Mouse (Mus musculus) hindbrain, embryonic 15.5 days (tissue): ENCODE measurements at regions not wholly inside any gene's neighbourhood (a gene's known extent, or its start where the extent isn't known, plus 50 kb on each side); places are given as distances from the start of the nearest gene placed in this dataset.

ENCODE experiments used
- ATAC-seq: fragments of 200-750 bp; cut with Nextera tagmentation; 2 replicates; pipeline ENCODE4 v1.8.0; 2017; ENCODE audit warnings: low read depth, moderate number of reproducible peaks, moderate TSS enrichment; ENCODE audit not compliant: low FRiP score
- H3K27ac ChIP-seq: fragments of 300-500 bp; sonication (generic); replicated peaks from 2 replicates; pipeline ENCODE4 v1.5.1; 2015; ENCODE audit warnings: mild to moderate bottlenecking, inconsistent platforms
- H3K27me3 ChIP-seq: fragments of 300-500 bp; sonication (generic); 2 replicates; pipeline ENCODE4 v1.6.1; 2015; ENCODE audit warnings: control low read depth, inconsistent platforms
- H3K36me3 ChIP-seq: fragments of 300-500 bp; sonication (generic); 2 replicates; pipeline ENCODE4 v1.6.1; 2015; ENCODE audit warnings: control low read depth, inconsistent platforms
- H3K4me1 ChIP-seq: fragments of 300-500 bp; sonication (generic); replicated peaks from 2 replicates; pipeline ENCODE4 v1.6.1; 2015; ENCODE audit warnings: control low read depth, inconsistent platforms
- H3K4me2 ChIP-seq: fragments of 300-500 bp; sonication (generic); 2 replicates; pipeline ENCODE4 v1.6.1; 2015; ENCODE audit warnings: moderate library complexity, mild to moderate bottlenecking, inconsistent platforms
- H3K4me3 ChIP-seq: fragments of 300-500 bp; sonication (generic); 2 replicates; pipeline ENCODE4 v1.5.1; 2015; ENCODE audit warnings: mild to moderate bottlenecking, inconsistent platforms
- H3K9ac ChIP-seq: fragments of 300-500 bp; sonication (generic); 2 replicates; pipeline ENCODE4 v1.6.1; 2015; ENCODE audit warnings: inconsistent platforms
- H3K9me3 ChIP-seq: fragments of 300-500 bp; sonication (generic); 2 replicates; pipeline ENCODE4 v1.6.1; 2016; ENCODE audit warnings: control low read depth, inconsistent platforms
- WGBS: fragments of 180-500 bp; shearing (Covaris S2); methylation state at CpG from one replicate; pipeline ENCODE4 v1.1.7; 2015; 5-methylcytosine and 5-hydroxymethylcytosine counted together

GRCm38 (mm10) chr13:82930010-82930409 is 573.8 kb upstream of the Mef2c start:
- Histone ChIP-seq H3K27ac (no peak overlapping the region), H3K4me1 (no peaks in the 10 kb centered on the region), H3K4me2 (no peak overlapping the region), H3K4me3 (no peak overlapping the region), H3K9me3 (no peaks in the 10 kb centered on the region), H3K9ac (no peak overlapping the region), H3K27me3 (no peaks in the 10 kb centered on the region), H3K36me3 (no peaks in the 10 kb centered on the region)
- no peak for ATAC-seq

GRCm38 (mm10) chr13:82937856-82938255 is 566.0 kb upstream of the Mef2c start:
- Histone ChIP-seq H3K4me3 (no peak overlapping the region), H3K27ac (no peak overlapping the region), H3K4me2 (no peak overlapping the region), H3K9ac (no peak overlapping the region), H3K9me3 (no peaks in the 10 kb centered on the region), H3K36me3 (no peaks in the 10 kb centered on the region), H3K4me1 (no peaks in the 10 kb centered on the region), H3K27me3 (no peaks in the 10 kb centered on the region)
- ATAC-seq, result no peak
- WGBS, result 92% methylated on average over 3 of the region's 3 CpGs

- 60% methylated on average over 11 of the region's 11 CpGs for WGBS
- Histone ChIP-seq H3K9ac (no peak overlapping the region), H3K27me3 (no peaks in the 10 kb centered on the region), H3K36me3 (no peaks in the 10 kb centered on the region), H3K4me3 (no peak overlapping the region), H3K4me1 (no peaks in the 10 kb centered on the region), H3K4me2 (no peak overlapping the region), H3K27ac (no peak overlapping the region), H3K9me3 (no peaks in the 10 kb centered on the region)
- ATAC-seq, result no peak
Measured at GRCm38 (mm10) chr13:82942691-82943341, 561.0 kb upstream of the Mef2c start.

DNA sequence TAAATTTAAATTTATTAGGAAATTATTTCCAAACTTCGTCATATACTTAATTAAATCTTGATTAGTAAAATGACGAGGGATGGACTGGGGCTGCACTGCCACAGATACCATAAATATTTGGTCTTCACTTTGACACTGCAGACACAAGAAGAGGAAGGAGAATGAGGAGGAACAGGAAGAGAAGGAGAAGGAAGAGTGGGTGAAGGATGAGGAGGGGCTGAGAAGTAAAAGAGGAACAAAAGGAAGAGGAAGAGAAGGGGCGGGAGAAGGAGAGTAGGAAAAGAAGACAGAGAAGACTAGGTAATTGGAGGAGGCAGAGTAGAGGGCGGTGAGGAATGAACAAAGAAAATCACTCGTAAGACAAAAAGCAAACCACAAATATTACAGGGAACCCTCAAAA is 556.9 kb upstream of the Mef2c start:
- 93% methylated on average over 5 of the region's 5 CpGs for WGBS
- no peak overlapping the region for H3K27ac ChIP-seq

GRCm38 (mm10) chr13:82949541-82949940 is 554.3 kb upstream of the Mef2c start:
- H3K4me1 ChIP-seq, result no peaks in the 10 kb centered on the region
- no peaks in the 10 kb centered on the region for H3K36me3 ChIP-seq
- H3K4me2 ChIP-seq, result no peak overlapping the region
- H3K27me3 ChIP-seq, result no peaks in the 10 kb centered on the region
- ATAC-seq, result no peak
- H3K4me3 ChIP-seq, result no peak overlapping the region
- no peak overlapping the region for H3K27ac ChIP-seq
- WGBS, result 82% methylated on average over 6 of the region's 6 CpGs
- H3K9me3 ChIP-seq, result no peaks in the 10 kb centered on the region
- H3K9ac ChIP-seq, result no peak overlapping the region

More for the DNA sequence above, 556.9 kb upstream of the Mef2c start:
- Histone ChIP-seq H3K4me2 (no peak overlapping the region), H3K4me1 (no peaks in the 10 kb centered on the region), H3K36me3 (no peaks in the 10 kb centered on the region), H3K9me3 (no peaks in the 10 kb centered on the region), H3K27me3 (no peaks in the 10 kb centered on the region), H3K9ac (no peak overlapping the region), H3K4me3 (no peak overlapping the region)
- no peak for ATAC-seq

- H3K27ac ChIP-seq, result no peak overlapping the region
- no peaks in the 10 kb centered on the region for H3K4me1 ChIP-seq
- WGBS, result 77% methylated on average over 3 of the region's 3 CpGs
- H3K9ac ChIP-seq, result no peak overlapping the region
- H3K27me3 ChIP-seq, result no peaks in the 10 kb centered on the region
- no peak for ATAC-seq
- no peaks in the 10 kb centered on the region for H3K9me3 ChIP-seq
- H3K4me3 ChIP-seq, result no peak overlapping the region
- no peak overlapping the region for H3K4me2 ChIP-seq
- no peaks in the 10 kb centered on the region for H3K36me3 ChIP-seq
Measured at GRCm38 (mm10) chr13:82962333-82962732, 541.5 kb upstream of the Mef2c start.

DNA sequence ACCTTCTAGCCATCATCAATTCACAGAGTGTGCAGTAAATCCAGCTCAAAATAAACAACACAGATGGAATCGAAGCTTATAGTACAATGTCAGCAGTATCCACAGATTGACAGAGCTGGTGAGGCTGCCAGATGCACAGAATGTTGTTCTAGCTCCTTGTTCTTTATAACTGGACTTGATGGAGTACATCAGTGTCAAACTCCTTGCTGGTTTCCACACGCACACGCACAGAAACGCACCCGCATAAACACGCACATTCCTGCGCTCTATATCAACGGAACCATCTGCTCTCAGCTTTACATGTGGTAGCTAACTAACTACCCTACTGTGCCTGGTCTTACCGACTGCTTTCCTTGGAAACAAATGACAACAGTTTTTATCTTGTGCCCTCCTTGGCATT is 532.1 kb upstream of the Mef2c start:
- H3K4me1 ChIP-seq, result no peaks in the 10 kb centered on the region
- H3K9me3 ChIP-seq, result no peaks in the 10 kb centered on the region
- ATAC-seq, result no peak
- H3K4me2 ChIP-seq, result no peak overlapping the region
- WGBS, result 88% methylated on average over 9 of the region's 9 CpGs
- no peak overlapping the region for H3K4me3 ChIP-seq
- no peak overlapping the region for H3K9ac ChIP-seq
- H3K27me3 ChIP-seq, result no peaks in the 10 kb centered on the region
- H3K36me3 ChIP-seq, result no peaks in the 10 kb centered on the region
- H3K27ac ChIP-seq, result no peak overlapping the region

GRCm38 (mm10) chr13:82974210-82974811 is 529.5 kb upstream of the Mef2c start:
- Histone ChIP-seq H3K9ac (no peak overlapping the region), H3K4me2 (no peak overlapping the region), H3K27ac (no peak overlapping the region), H3K36me3 (no peaks in the 10 kb centered on the region), H3K4me1 (no peaks in the 10 kb centered on the region), H3K4me3 (no peak overlapping the region), H3K27me3 (no peaks in the 10 kb centered on the region), H3K9me3 (no peaks in the 10 kb centered on the region)
- ATAC-seq, result no peak
- WGBS, result 91% methylated on average over 1 of the region's 1 CpGs

GRCm38 (mm10) chr13:83001118-83001517 is 502.7 kb upstream of the Mef2c start:
- Histone ChIP-seq H3K27ac (no peak overlapping the region), H3K9me3 (no peaks in the 10 kb centered on the region)

DNA sequence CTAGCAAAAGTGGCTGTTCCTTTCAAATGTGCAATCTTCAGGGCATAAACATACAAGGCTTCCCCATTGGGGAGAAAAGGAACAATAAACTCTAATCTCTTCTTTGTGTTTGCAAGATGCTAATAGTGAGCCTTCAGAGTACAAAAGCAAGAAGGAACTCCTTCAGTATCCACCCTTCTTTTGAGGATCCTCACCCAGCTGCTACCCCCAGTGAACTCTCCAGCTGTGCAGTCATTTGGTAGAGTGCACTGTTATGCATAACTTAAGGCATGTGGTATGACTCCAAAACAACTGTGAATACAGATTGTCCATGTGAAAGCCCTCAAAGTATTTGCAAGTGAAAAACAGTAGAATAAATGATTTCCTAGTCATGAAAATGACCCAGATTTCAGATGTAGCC is 487.1 kb upstream of the Mef2c start:
- Histone ChIP-seq H3K27ac (no peak overlapping the region), H3K27me3 (no peaks in the 10 kb centered on the region), H3K36me3 (no peaks in the 10 kb centered on the region), H3K4me2 (no peak overlapping the region), H3K9ac (no peak overlapping the region), H3K4me3 (no peak overlapping the region), H3K9me3 (no peaks in the 10 kb centered on the region), H3K4me1 (no peaks in the 10 kb centered on the region)
- no peak for ATAC-seq

More at GRCm38 (mm10) chr13:83001118-83001517, 502.7 kb upstream of the Mef2c start:
- H3K27me3 ChIP-seq, result no peaks in the 10 kb centered on the region
- H3K9ac ChIP-seq, result no peak overlapping the region
- H3K4me1 ChIP-seq, result no peaks in the 10 kb centered on the region
- no peak overlapping the region for H3K4me2 ChIP-seq
- H3K36me3 ChIP-seq, result no peaks in the 10 kb centered on the region
- ATAC-seq, result no peak
- no peak overlapping the region for H3K4me3 ChIP-seq

- no peak overlapping the region for H3K9ac ChIP-seq
- H3K36me3 ChIP-seq, result no peaks in the 10 kb centered on the region
- H3K4me2 ChIP-seq, result no peak overlapping the region
- no peak for ATAC-seq
- no peak overlapping the region for H3K4me3 ChIP-seq
- H3K4me1 ChIP-seq, result no peaks in the 10 kb centered on the region
- H3K9me3 ChIP-seq, result no peaks in the 10 kb centered on the region
- whole genome bisulfite sequencing, result 68% methylated on average over 3 of the region's 3 CpGs
- no peak overlapping the region for H3K27ac ChIP-seq
- H3K27me3 ChIP-seq, result no peaks in the 10 kb centered on the region
Measured at GRCm38 (mm10) chr13:83020829-83021228, 483.0 kb upstream of the Mef2c start.

- H3K4me2 ChIP-seq, result no peak overlapping the region
- H3K36me3 ChIP-seq, result no peaks in the 10 kb centered on the region
- no peaks in the 10 kb centered on the region for H3K27me3 ChIP-seq
- no peak overlapping the region for H3K27ac ChIP-seq
- no peaks in the 10 kb centered on the region for H3K4me1 ChIP-seq
- 90% methylated on average over 4 of the region's 4 CpGs for WGBS
- no peak overlapping the region for H3K4me3 ChIP-seq
- no peaks in the 10 kb centered on the region for H3K9me3 ChIP-seq
- no peak for ATAC-seq
- no peak overlapping the region for H3K9ac ChIP-seq
Measured at GRCm38 (mm10) chr13:83023972-83024371, 479.9 kb upstream of the Mef2c start.

GRCm38 (mm10) chr13:83035962-83036361 is 467.9 kb upstream of the Mef2c start:
- H3K27ac ChIP-seq, result no peak overlapping the region
- no peaks in the 10 kb centered on the region for H3K36me3 ChIP-seq
- no peak for ATAC-seq
- no peaks in the 10 kb centered on the region for H3K9me3 ChIP-seq
- no peak overlapping the region for H3K9ac ChIP-seq
- no peaks in the 10 kb centered on the region for H3K27me3 ChIP-seq
- H3K4me3 ChIP-seq, result no peak overlapping the region
- H3K4me2 ChIP-seq, result no peak overlapping the region
- no peaks in the 10 kb centered on the region for H3K4me1 ChIP-seq
